Mouse (Mus musculus): ENCODE data around the gene Kcnab1. TPM values are rescaled to one million over a fixed set of nuclear protein-coding genes. Genes with fewer than 3 reads are reported as not detected.

The Kcnab1 gene
- total and polyA plus RNA-seq, 3 experiments: 0.82 to 4.5 (median 2.9) TPM

- no peaks in the 10 kb centered on the region for H3K79me2 ChIP-seq (replicated peaks; ENCODE audit: control insufficient read depth, insufficient read depth, low read length)
- intact Hi-C loops (cut with DNase I): no loop called here
- 65% methylated on average over 4 of the region's 4 CpGs for WGBS
- H3K36me3 ChIP-seq (ENCODE audit: control insufficient read depth, insufficient read depth, low read length): no peaks in the 10 kb centered on the region
- H3K4me1 ChIP-seq (ENCODE audit: control insufficient read depth, insufficient read depth, low read length): no peaks in the 10 kb centered on the region
- no peak overlapping the region for H3K27ac ChIP-seq
- TF ChIP-seq CTCF (IDR thresholded peaks at IDR 0.05) (no peak), POLR2A (IDR thresholded peaks at IDR 0.05; ENCODE audit: insufficient read depth, low read depth, low read length) (no peak), EP300 (IDR thresholded peaks at IDR 0.05; ENCODE audit: insufficient read depth, low read depth, low read length) (no peak)
- no peaks in the 10 kb centered on the region for H3K27me3 ChIP-seq (ENCODE audit: control insufficient read depth, insufficient read depth, low read length)
- no peak for DNase-seq
- H3K9ac ChIP-seq (ENCODE audit: low read depth, low read length): no peak overlapping the region
- H3K4me3 ChIP-seq: no peak overlapping the region
Measured at GRCm38 (mm10) chr3:65396835-65397504, 287.8 kb downstream of the Kcnab1 start.

GRCm38 (mm10) chr3:65397566-65397965 is 288.4 kb downstream of the Kcnab1 start:
- TF ChIP-seq CTCF (IDR thresholded peaks at IDR 0.05) (no peak), POLR2A (IDR thresholded peaks at IDR 0.05; ENCODE audit: insufficient read depth, low read depth, low read length) (no peak), EP300 (IDR thresholded peaks at IDR 0.05; ENCODE audit: insufficient read depth, low read depth, low read length) (no peak)
- no peak overlapping the region for H3K9ac ChIP-seq (ENCODE audit: low read depth, low read length)
- no peaks in the 10 kb centered on the region for H3K27me3 ChIP-seq (ENCODE audit: control insufficient read depth, insufficient read depth, low read length)
- 92% methylated on average over 3 of the region's 3 CpGs for WGBS
- DNase-seq: no peak
- H3K36me3 ChIP-seq (ENCODE audit: control insufficient read depth, insufficient read depth, low read length): no peaks in the 10 kb centered on the region
- intact Hi-C loops (cut with DNase I): no loop called here
- H3K27ac ChIP-seq: no peak overlapping the region
- H3K4me3 ChIP-seq: no peak overlapping the region
- no peaks in the 10 kb centered on the region for H3K79me2 ChIP-seq (replicated peaks; ENCODE audit: control insufficient read depth, insufficient read depth, low read length)
- no peaks in the 10 kb centered on the region for H3K4me1 ChIP-seq (ENCODE audit: control insufficient read depth, insufficient read depth, low read length)

GRCm38 (mm10) chr3:65405781-65406180 is 296.6 kb downstream of the Kcnab1 start:
- no peak for TF ChIP-seq POLR2A (IDR thresholded peaks at IDR 0.05; ENCODE audit: insufficient read depth, low read depth, low read length)
- no peak for TF ChIP-seq CTCF (IDR thresholded peaks at IDR 0.05)
- no peak for TF ChIP-seq EP300 (IDR thresholded peaks at IDR 0.05; ENCODE audit: insufficient read depth, low read depth, low read length)
- H3K79me2 ChIP-seq (replicated peaks; ENCODE audit: control insufficient read depth, insufficient read depth, low read length): no peaks in the 10 kb centered on the region
- no peak overlapping the region for H3K9ac ChIP-seq (ENCODE audit: low read depth, low read length)
- whole genome bisulfite sequencing: 79% methylated on average over 4 of the region's 4 CpGs
- no peaks in the 10 kb centered on the region for H3K36me3 ChIP-seq (ENCODE audit: control insufficient read depth, insufficient read depth, low read length)
- H3K27ac ChIP-seq: no peak overlapping the region
- H3K4me3 ChIP-seq: no peak overlapping the region
- H3K4me1 ChIP-seq (ENCODE audit: control insufficient read depth, insufficient read depth, low read length): no peaks in the 10 kb centered on the region
- no peaks in the 10 kb centered on the region for H3K27me3 ChIP-seq (ENCODE audit: control insufficient read depth, insufficient read depth, low read length)
- intact Hi-C loops (cut with DNase I): no loop called here
- DNase-seq: no peak

- Histone ChIP-seq H3K4me1 (ENCODE audit: control insufficient read depth, insufficient read depth, low read length) (no peaks in the 10 kb centered on the region), H3K79me2 (replicated peaks; ENCODE audit: control insufficient read depth, insufficient read depth, low read length) (no peaks in the 10 kb centered on the region), H3K27me3 (ENCODE audit: control insufficient read depth, insufficient read depth, low read length) (no peaks in the 10 kb centered on the region), H3K9ac (ENCODE audit: low read depth, low read length) (no peak overlapping the region), H3K36me3 (ENCODE audit: control insufficient read depth, insufficient read depth, low read length) (no peaks in the 10 kb centered on the region), H3K27ac (no peak overlapping the region), H3K4me3 (no peak overlapping the region)
- TF ChIP-seq POLR2A (IDR thresholded peaks at IDR 0.05; ENCODE audit: insufficient read depth, low read depth, low read length): no peak
- no peak for TF ChIP-seq EP300 (IDR thresholded peaks at IDR 0.05; ENCODE audit: insufficient read depth, low read depth, low read length)
- no peak for TF ChIP-seq CTCF (IDR thresholded peaks at IDR 0.05)
- no peak for DNase-seq
- intact Hi-C loops (cut with DNase I): no loop called here
Measured at GRCm38 (mm10) chr3:65407891-65408290, 298.7 kb downstream of the Kcnab1 start.

- no peak overlapping the region for H3K4me3 ChIP-seq
- H3K79me2 ChIP-seq (replicated peaks; ENCODE audit: control insufficient read depth, insufficient read depth, low read length): no peaks in the 10 kb centered on the region
- no peaks in the 10 kb centered on the region for H3K36me3 ChIP-seq (ENCODE audit: control insufficient read depth, insufficient read depth, low read length)
- no peak overlapping the region for H3K9ac ChIP-seq (ENCODE audit: low read depth, low read length)
- H3K27me3 ChIP-seq (ENCODE audit: control insufficient read depth, insufficient read depth, low read length): no peaks in the 10 kb centered on the region
- DNase-seq: no peak
- intact Hi-C loops (cut with DNase I): no loop called here
- no peaks in the 10 kb centered on the region for H3K4me1 ChIP-seq (ENCODE audit: control insufficient read depth, insufficient read depth, low read length)
- no peak overlapping the region for H3K27ac ChIP-seq
- TF ChIP-seq CTCF (IDR thresholded peaks at IDR 0.05) (no peak), POLR2A (IDR thresholded peaks at IDR 0.05; ENCODE audit: insufficient read depth, low read depth, low read length) (no peak), EP300 (IDR thresholded peaks at IDR 0.05; ENCODE audit: insufficient read depth, low read depth, low read length) (no peak)
Measured at GRCm38 (mm10) chr3:65416571-65416970, 307.4 kb downstream of the Kcnab1 start.

- H3K79me2 ChIP-seq (replicated peaks; ENCODE audit: control insufficient read depth, insufficient read depth, low read length): no peaks in the 10 kb centered on the region
- intact Hi-C loops (cut with DNase I): no loop called here
- H3K36me3 ChIP-seq (ENCODE audit: control insufficient read depth, insufficient read depth, low read length): no peaks in the 10 kb centered on the region
- H3K27ac ChIP-seq: no peak overlapping the region
- 38% methylated on average over 5 of the region's 5 CpGs for WGBS
- no peak overlapping the region for H3K4me3 ChIP-seq
- H3K9ac ChIP-seq (ENCODE audit: low read depth, low read length): no peak overlapping the region
- no peaks in the 10 kb centered on the region for H3K27me3 ChIP-seq (ENCODE audit: control insufficient read depth, insufficient read depth, low read length)
- no peaks in the 10 kb centered on the region for H3K4me1 ChIP-seq (ENCODE audit: control insufficient read depth, insufficient read depth, low read length)
- TF ChIP-seq CTCF (IDR thresholded peaks at IDR 0.05) (no peak), POLR2A (IDR thresholded peaks at IDR 0.05; ENCODE audit: insufficient read depth, low read depth, low read length) (no peak), EP300 (IDR thresholded peaks at IDR 0.05; ENCODE audit: insufficient read depth, low read depth, low read length) (no peak)
- DNase-seq: no peak
Measured at GRCm38 (mm10) chr3:65417913-65418594, 308.9 kb downstream of the Kcnab1 start.

Data from heart, adult 2 months (tissue).